Mouse (Mus musculus): ENCODE data around the gene Fam13c.
"Not testable (repeated sequence)": the region's sequence is repeated elsewhere in the genome, so short reads cannot be mapped to it uniquely, and the experiment has no call there.

The Fam13c gene

GRCm38 (mm10) chr10:70439676-70440521 is at the start of gene Fam13c:
Gene Fam13c, plus strand, starts transcription at chr10:70440481.
- no peak for DNase-seq (ENCODE audit: low spot score)

- no peak for DNase-seq (ENCODE audit: low spot score)
Measured at GRCm38 (mm10) chr10:70395900-70396299, 44.4 kb upstream of the Fam13c start.

- no peak for DNase-seq (ENCODE audit: low spot score)
Measured at GRCm38 (mm10) chr10:70398224-70398623, 42.1 kb upstream of the Fam13c start.

GRCm38 (mm10) chr10:70402006-70402405 is 38.3 kb upstream of the Fam13c start:
- no peak for DNase-seq (ENCODE audit: low spot score)

GRCm38 (mm10) chr10:70402711-70403110 is 37.6 kb upstream of the Fam13c start:
- DNase-seq (ENCODE audit: low spot score) = no peak

GRCm38 (mm10) chr10:70417811-70418486 is 22.3 kb upstream of the Fam13c start:
- DNase-seq (ENCODE audit: low spot score) = no peak

GRCm38 (mm10) chr10:70419282-70420264 is 20.7 kb upstream of the Fam13c start:
- DNase-seq (ENCODE audit: low spot score) = no peak

GRCm38 (mm10) chr10:70426373-70426772 is 13.9 kb upstream of the Fam13c start:
- no peak for DNase-seq (ENCODE audit: low spot score)

GRCm38 (mm10) chr10:70428121-70428662 is 12.1 kb upstream of the Fam13c start:
- no peak for DNase-seq (ENCODE audit: low spot score)

GRCm38 (mm10) chr10:70429341-70429740 is 10.9 kb upstream of the Fam13c start:
- DNase-seq (ENCODE audit: low spot score) = no peak

GRCm38 (mm10) chr10:70433334-70433733 is 6.9 kb upstream of the Fam13c start:
- no peak for DNase-seq (ENCODE audit: low spot score)

- not testable (repeated sequence) for DNase-seq (ENCODE audit: low spot score)
Measured at GRCm38 (mm10) chr10:70433736-70434135, 6.5 kb upstream of the Fam13c start.

- no peak for DNase-seq (ENCODE audit: low spot score)
Measured at GRCm38 (mm10) chr10:70436656-70437055, 3.6 kb upstream of the Fam13c start.

GRCm38 (mm10) chr10:70437289-70437688 is 3.0 kb upstream of the Fam13c start:
- DNase-seq (ENCODE audit: low spot score) = no peak

GRCm38 (mm10) chr10:70440639-70441461 is 569 bp downstream of the Fam13c start:
- no peak for DNase-seq (ENCODE audit: low spot score)

GRCm38 (mm10) chr10:70442156-70442555 is 1.9 kb downstream of the Fam13c start:
- DNase-seq (ENCODE audit: low spot score) = no peak

- no peak for DNase-seq (ENCODE audit: low spot score)
Measured at GRCm38 (mm10) chr10:70442623-70443022, 2.3 kb downstream of the Fam13c start.

GRCm38 (mm10) chr10:70447787-70448186 is 7.5 kb downstream of the Fam13c start:
- DNase-seq (ENCODE audit: low spot score) = no peak

GRCm38 (mm10) chr10:70449206-70449605 is 8.9 kb downstream of the Fam13c start:
- DNase-seq (ENCODE audit: low spot score) = no peak

GRCm38 (mm10) chr10:70455886-70456305 is 15.6 kb downstream of the Fam13c start:
- DNase-seq (ENCODE audit: low spot score) = no peak

Measured in T-cell, adult 2 months (primary cell).